ENCODE assay signal across 8 mouse cellular contexts in the genomic region with DNA sequence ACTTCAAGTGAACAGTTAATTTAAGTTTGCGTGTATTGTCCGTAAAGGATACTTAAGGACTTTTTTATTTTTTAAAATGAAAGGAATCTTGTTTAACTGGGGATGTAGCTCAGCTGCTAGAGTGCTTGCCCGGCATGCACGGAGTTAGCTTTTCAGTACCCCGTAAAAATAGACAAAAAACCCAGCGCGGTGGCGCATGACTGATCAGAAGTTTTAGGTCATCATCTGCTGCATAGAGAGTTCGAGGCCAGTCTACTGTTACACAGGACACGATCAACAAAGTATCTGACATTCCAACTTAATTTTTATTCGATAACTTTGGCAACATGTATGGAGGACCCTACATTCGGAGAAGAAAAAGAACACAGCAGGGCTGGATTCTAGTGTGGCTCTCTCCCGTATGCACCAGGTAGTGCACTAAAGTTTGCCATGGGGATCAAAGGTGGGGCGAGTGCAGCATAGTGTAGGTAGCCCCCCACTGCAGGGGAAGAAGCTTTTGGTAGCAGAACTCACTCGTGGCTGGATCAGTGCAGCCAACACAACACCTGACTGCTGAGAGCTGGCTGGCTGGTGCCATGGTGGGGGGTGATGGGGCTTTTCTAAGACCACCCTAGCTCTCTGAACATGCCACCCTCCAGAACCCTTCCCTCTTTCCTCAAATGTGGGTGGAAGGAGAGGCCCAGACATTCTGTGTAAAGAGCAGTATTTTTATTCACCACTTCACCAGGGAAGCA. TPM values are rescaled to one million over a fixed set of nuclear protein-coding genes. Genes with fewer than 3 reads are reported as not detected.
DNase-seq lines count a peak whose midpoint lies in the region; ATAC-seq and TF ChIP-seq lines count a peak whose summit lies in the region.

No protein-coding gene starts in this region.

- TF ChIP-seq CTCF in cerebellum, adult 2 months (IDR thresholded peaks at IDR 0.05; ENCODE audit: borderline replicate concordance, insufficient read depth, low read depth, low read length) = no peak
- no peak for TF ChIP-seq CTCF in E14TG2a.4 (conservative IDR thresholded peaks at IDR 0.05; ENCODE audit: low read length)

- H3K27ac ChIP-seq in cerebellum, adult 2 months (ENCODE audit: insufficient read depth, low read length) = no peak overlapping the region; the same call in 1 of the 2 replicates
- H3K27ac ChIP-seq in forebrain, embryonic 16.5 days (ENCODE audit: low read length) = peak overlapping the region; percentile 82
- H3K27ac ChIP-seq in limb, embryonic 15.5 days = peak overlapping the region; percentile 91
- H3K27ac ChIP-seq in stomach, embryonic 15.5 days = peak overlapping the region; percentile 87

- no peak for TF ChIP-seq POLR2A in cerebellum, adult 2 months (IDR thresholded peaks at IDR 0.05; ENCODE audit: borderline replicate concordance, insufficient read depth, low read length)

- H3K4me3 ChIP-seq in cerebellum, adult 2 months (replicated peaks; ENCODE audit: insufficient read depth, low read depth, low read length) = peak overlapping the region; percentile 68
- peak overlapping the region; percentile 93 for H3K4me3 ChIP-seq in E14TG2a.4 (replicated peaks; ENCODE audit: low read length)
- H3K4me3 ChIP-seq in forebrain, embryonic 16.5 days (replicated peaks; ENCODE audit: low read length) = peak overlapping the region; percentile 86
- peak overlapping the region; percentile 87 for H3K4me3 ChIP-seq in limb, embryonic 15.5 days
- peak overlapping the region; percentile 78 for H3K4me3 ChIP-seq in stomach, embryonic 15.5 days (replicated peaks)

- H3K9ac ChIP-seq in forebrain, embryonic 16.5 days (replicated peaks; ENCODE audit: low read depth, low read length) = peak overlapping the region; percentile 81
- peak overlapping the region; percentile 57 for H3K9ac ChIP-seq in limb, embryonic 15.5 days
- H3K9ac ChIP-seq in stomach, embryonic 15.5 days = peak overlapping the region; percentile 45; the same call in 1 of the 2 replicates

- H3K4me2 ChIP-seq in forebrain, embryonic 16.5 days (ENCODE audit: low read length) = peak overlapping the region; percentile 99
- peak overlapping the region; percentile 84 for H3K4me2 ChIP-seq in limb, embryonic 15.5 days
- peak overlapping the region; percentile 82 for H3K4me2 ChIP-seq in stomach, embryonic 15.5 days

- H3K27me3 ChIP-seq in cerebellum, adult 2 months (ENCODE audit: control insufficient read depth, insufficient read depth, low read length) = no peaks in the 10 kb centered on the region
- H3K27me3 ChIP-seq in E14TG2a.4 (ENCODE audit: insufficient read depth, low read length) = peaks cover 15% of the 10 kb centered on the region
- no peaks in the 10 kb centered on the region for H3K27me3 ChIP-seq in forebrain, embryonic 16.5 days (replicated peaks; ENCODE audit: control insufficient read depth, insufficient read depth, low read length)
- no peaks in the 10 kb centered on the region for H3K27me3 ChIP-seq in limb, embryonic 15.5 days
- H3K27me3 ChIP-seq in stomach, embryonic 15.5 days (replicated peaks) = no peaks in the 10 kb centered on the region

- peak; percentile 5 for ATAC-seq in forebrain, embryonic 16.5 days
- ATAC-seq in limb, embryonic 15.5 days (ENCODE audit: insufficient number of reproducible peaks, low FRiP score, low TSS enrichment, low read depth) = no peak
- no peak for ATAC-seq in stomach, embryonic 15.5 days (ENCODE audit: insufficient read depth, low FRiP score, low read depth)

- H3K36me3 ChIP-seq in E14TG2a.4 (ENCODE audit: insufficient read depth, low read length) = peaks cover 57% of the 10 kb centered on the region
- peaks cover 8% of the 10 kb centered on the region for H3K36me3 ChIP-seq in forebrain, embryonic 16.5 days (ENCODE audit: control insufficient read depth, insufficient read depth)
- peaks cover 27% of the 10 kb centered on the region for H3K36me3 ChIP-seq in limb, embryonic 15.5 days
- peaks cover 11% of the 10 kb centered on the region for H3K36me3 ChIP-seq in stomach, embryonic 15.5 days

- 16% methylated on average over 15 of the region's 15 CpGs for WGBS in cerebellum, adult 2 months
- WGBS in forebrain, embryonic 16.5 days = 27% methylated on average over 15 of the region's 15 CpGs
- WGBS in limb, embryonic 15.5 days = 24% methylated on average over 15 of the region's 15 CpGs
- 28% methylated on average over 15 of the region's 15 CpGs for WGBS in stomach, embryonic 15.5 days

- H3K4me1 ChIP-seq in cerebellum, adult 2 months (ENCODE audit: control insufficient read depth, insufficient read depth, low read length) = peaks cover 8% of the 10 kb centered on the region
- peaks cover 58% of the 10 kb centered on the region for H3K4me1 ChIP-seq in E14TG2a.4 (replicated peaks; ENCODE audit: low read depth, low read length)
- H3K4me1 ChIP-seq in forebrain, embryonic 16.5 days (replicated peaks; ENCODE audit: control insufficient read depth, insufficient read depth, low read length) = peaks cover 33% of the 10 kb centered on the region
- H3K4me1 ChIP-seq in limb, embryonic 15.5 days = peaks cover 28% of the 10 kb centered on the region
- H3K4me1 ChIP-seq in stomach, embryonic 15.5 days = peaks cover 18% of the 10 kb centered on the region

- H3K9me3 ChIP-seq in E14TG2a.4 (ENCODE audit: low read length) = no peaks in the 10 kb centered on the region
- H3K9me3 ChIP-seq in forebrain, embryonic 16.5 days (ENCODE audit: control insufficient read depth, low read length) = no peaks in the 10 kb centered on the region
- H3K9me3 ChIP-seq in limb, embryonic 15.5 days = no peaks in the 10 kb centered on the region
- H3K9me3 ChIP-seq in stomach, embryonic 15.5 days = no peaks in the 10 kb centered on the region

- no peak for DNase-seq in cerebellum, adult 2 months
- no peak for DNase-seq in cerebellum, postnatal 14 days
- no peak for DNase-seq in layer of hippocampus, adult 8-10 months (ENCODE audit: low spot score in 2 of 2)
- no peak for DNase-seq in left cerebral cortex, adult 11 months (ENCODE audit: low spot score)

RNA-seq across cellular contexts. Expression of a gene that starts 0.6 kb away (rescaled TPM):
- 22.2 and 22.8 TPM in 2 replicates for polyA plus RNA-seq in cerebellum, adult 2 months (2012; rRNA removed)
- polyA plus RNA-seq in forebrain, embryonic 16.5 days (2015; fragmentation: Nextera tagmentation; extraction: Ambion mirVana) = 44.4 and 46.3 TPM in 2 replicates
- 26.3 and 27.4 TPM in 2 replicates for polyA plus RNA-seq in limb, embryonic 15.5 days (2015; fragmentation: Nextera tagmentation; extraction: Ambion mirVana)
- 33.2 and 33.7 TPM in 2 replicates for polyA plus RNA-seq in stomach, embryonic 15.5 days (2015; fragmentation: Nextera tagmentation; extraction: Ambion mirVana)
- total RNA-seq in layer of hippocampus, adult 8-10 months (2022) = 10 to 100 TPM; 26.9 to 36.3 (median 30.5) TPM

RNA-seq across cellular contexts. Expression of a gene that starts 3.2 kb away (rescaled TPM):
- polyA plus RNA-seq in cerebellum, adult 2 months (2012; rRNA removed) = 9.8 and 10.9 TPM in 2 replicates
- polyA plus RNA-seq in forebrain, embryonic 16.5 days (2015; fragmentation: Nextera tagmentation; extraction: Ambion mirVana) = 5.0 and 5.7 TPM in 2 replicates
- 5.6 and 6.6 TPM in 2 replicates for polyA plus RNA-seq in limb, embryonic 15.5 days (2015; fragmentation: Nextera tagmentation; extraction: Ambion mirVana)
- polyA plus RNA-seq in stomach, embryonic 15.5 days (2015; fragmentation: Nextera tagmentation; extraction: Ambion mirVana) = 5.1 TPM in 2 replicates
- 10 to 100 TPM in 1 of 4 experiments, 1 to 10 TPM in 3; 8.3 to 12.2 (median 9.2) TPM for total RNA-seq in layer of hippocampus, adult 8-10 months (2022)

RNA-seq across cellular contexts. Expression of a gene that starts 41.0 kb away (rescaled TPM):
- polyA plus RNA-seq in cerebellum, adult 2 months (2012; rRNA removed) = 8.6 and 10.2 TPM in 2 replicates
- 5.7 and 5.9 TPM in 2 replicates for polyA plus RNA-seq in forebrain, embryonic 16.5 days (2015; fragmentation: Nextera tagmentation; extraction: Ambion mirVana)
- polyA plus RNA-seq in limb, embryonic 15.5 days (2015; fragmentation: Nextera tagmentation; extraction: Ambion mirVana) = 2.3 and 2.6 TPM in 2 replicates
- polyA plus RNA-seq in stomach, embryonic 15.5 days (2015; fragmentation: Nextera tagmentation; extraction: Ambion mirVana) = 1.6 and 2.1 TPM in 2 replicates
- total RNA-seq in layer of hippocampus, adult 8-10 months (2022) = 10 to 100 TPM; 11.8 to 15.0 (median 13.5) TPM

RNA-seq across cellular contexts. Expression of a gene that starts 45.9 kb away (rescaled TPM):
- 46.7 and 51.6 TPM in 2 replicates for polyA plus RNA-seq in cerebellum, adult 2 months (2012; rRNA removed)
- polyA plus RNA-seq in forebrain, embryonic 16.5 days (2015; fragmentation: Nextera tagmentation; extraction: Ambion mirVana) = 146 and 153 TPM in 2 replicates
- 219 and 230 TPM in 2 replicates for polyA plus RNA-seq in limb, embryonic 15.5 days (2015; fragmentation: Nextera tagmentation; extraction: Ambion mirVana)
- polyA plus RNA-seq in stomach, embryonic 15.5 days (2015; fragmentation: Nextera tagmentation; extraction: Ambion mirVana) = 256 and 258 TPM in 2 replicates
- total RNA-seq in layer of hippocampus, adult 8-10 months (2022) = 10 to 100 TPM; 50.9 to 60.0 (median 55.3) TPM
